Mouse (Mus musculus) hindbrain, embryonic 14.5 days (tissue): ENCODE data around the gene Ak5. TPM values are rescaled to one million over a fixed set of nuclear protein-coding genes. Genes with fewer than 3 reads are reported as not detected.

Experiments used
- ATAC-seq: fragments of 200-750 bp; cut with Nextera tagmentation; 2 replicates; pipeline ENCODE4 v1.8.0; 2017; ENCODE audit warnings: moderate number of reproducible peaks, mild to moderate bottlenecking, moderate TSS enrichment, moderate library complexity; ENCODE audit not compliant: low FRiP score
- DNase-seq: peaks from one replicate; pipeline ENCODE4 v3.0.0-alpha.2; 2015; ENCODE audit warnings: low spot score
- H3K27ac ChIP-seq: fragments of 300-500 bp; sonication (generic); 2 replicates; pipeline ENCODE4 v1.5.1; 2014; ENCODE audit warnings: mild to moderate bottlenecking, moderate library complexity
- H3K27me3 ChIP-seq: fragments of 300-500 bp; sonication (generic); 2 replicates; pipeline ENCODE4 v1.6.1; 2014; ENCODE audit warnings: mild to moderate bottlenecking, low read length, mixed read lengths; ENCODE audit not compliant: control insufficient read depth, insufficient read depth
- H3K36me3 ChIP-seq: fragments of 300-500 bp; sonication (generic); replicated peaks from 2 replicates; pipeline ENCODE4 v1.6.1; 2014; ENCODE audit not compliant: control insufficient read depth, insufficient read depth
- H3K4me1 ChIP-seq: fragments of 300-500 bp; sonication (generic); replicated peaks from 2 replicates; pipeline ENCODE4 v1.6.1; 2014; ENCODE audit warnings: antibody characterized with exemption, low read length, mixed read lengths; ENCODE audit not compliant: control insufficient read depth, insufficient read depth
- H3K4me2 ChIP-seq: fragments of 300-500 bp; sonication (generic); replicated peaks from 2 replicates; pipeline ENCODE4 v1.6.1; 2014; ENCODE audit warnings: mild to moderate bottlenecking, moderate library complexity
- H3K4me3 ChIP-seq: fragments of 300-500 bp; sonication (generic); replicated peaks from 2 replicates; pipeline ENCODE4 v1.5.1; 2014; ENCODE audit warnings: mild to moderate bottlenecking, low read length
- H3K9ac ChIP-seq: fragments of 300-500 bp; sonication (generic); 2 replicates; pipeline ENCODE4 v1.6.1; 2014
- H3K9me3 ChIP-seq: fragments of 300-500 bp; sonication (generic); 2 replicates; pipeline ENCODE4 v1.6.1; 2016; ENCODE audit warnings: low read length; ENCODE audit not compliant: control insufficient read depth
- WGBS: fragments of 180-500 bp; shearing (Covaris S2); extraction: QIAGEN DNeasy Blood & Tissue Kit; methylation state at CpG from one replicate; pipeline ENCODE4 v1.1.7; 2014; 5-methylcytosine and 5-hydroxymethylcytosine counted together
- polyA plus RNA-seq: library from polyadenylated mRNA; unstranded; fragments of >200 nt; fragmentation: Nextera tagmentation; extraction: Ambion mirVana; gene quantifications from 2 replicates; pipeline ENCODE4 v1.2.1, GENCODE M21; 2014

Ak5 gene
- polyA plus RNA-seq, 1 experiment from 2014 or later: 14.1 TPM

GRCm38 (mm10) chr3:152432677-152433076 lies 235.5 kb downstream of the Ak5 start:
- ATAC-seq (no peak), DNase-seq (no peak)
- Histone ChIP-seq H3K4me3 (no peak overlapping the region), H3K9ac (no peak overlapping the region), H3K4me2 (no peak overlapping the region), H3K4me1 (no peaks in the 10 kb centered on the region), H3K27me3 (no peaks in the 10 kb centered on the region), H3K27ac (no peak overlapping the region), H3K9me3 (no peaks in the 10 kb centered on the region), H3K36me3 (peaks cover 14% of the 10 kb centered on the region)
- 96% methylated on average over 7 of the region's 7 CpGs for WGBS

GRCm38 (mm10) chr3:152428925-152429324 lies 239.2 kb downstream of the Ak5 start:
- no peaks in the 10 kb centered on the region for H3K9me3 ChIP-seq
- H3K27me3 ChIP-seq: no peaks in the 10 kb centered on the region
- no peaks in the 10 kb centered on the region for H3K4me1 ChIP-seq
- ATAC-seq (no peak), DNase-seq (no peak)
- peaks cover 23% of the 10 kb centered on the region for H3K36me3 ChIP-seq
- no peak overlapping the region for H3K27ac ChIP-seq
- WGBS: 95% methylated on average over 8 of the region's 8 CpGs
- H3K4me2 ChIP-seq: no peak overlapping the region
- H3K9ac ChIP-seq: no peak overlapping the region
- no peak overlapping the region for H3K4me3 ChIP-seq

Other genes with a start within 250 kb of the Ak5 start
- gene Pigk, start 45.7 kb upstream of the Ak5 start, polyA plus RNA-seq: 52.9 and 55.8 TPM in 2 replicates